Mouse (Mus musculus) heart, postnatal 0 days (tissue): ENCODE measurements at regions not wholly inside any gene's neighbourhood (a gene's known extent, or its start where the extent isn't known, plus 50 kb on each side); places are given as distances from the start of the nearest gene placed in this dataset.

Source experiments
- ATAC-seq: fragments of 200-750 bp; cut with Nextera tagmentation; 2 replicates; pipeline ENCODE4 v1.8.0; 2017; ENCODE audit warnings: low read depth, moderate number of reproducible peaks, moderate library complexity; ENCODE audit not compliant: insufficient read depth
- DNase-seq: peaks from one replicate; pipeline ENCODE4 v3.0.0-alpha.2; 2016; ENCODE audit warnings: low spot score
- H3K27ac ChIP-seq: fragments of 300-500 bp; sonication (generic); 2 replicates; pipeline ENCODE4 v1.5.1; 2014; ENCODE audit warnings: low read depth, mild to moderate bottlenecking
- H3K27me3 ChIP-seq: fragments of 300-500 bp; sonication (generic); 2 replicates; pipeline ENCODE4 v1.6.1; 2014; ENCODE audit warnings: low read length, mixed read lengths; ENCODE audit not compliant: control insufficient read depth, insufficient read depth
- H3K36me3 ChIP-seq: fragments of 300-500 bp; sonication (generic); replicated peaks from 2 replicates; pipeline ENCODE4 v1.6.1; 2014; ENCODE audit warnings: low read length, mixed read lengths; ENCODE audit not compliant: control insufficient read depth, insufficient read depth
- H3K4me1 ChIP-seq: fragments of 300-500 bp; sonication (generic); 2 replicates; pipeline ENCODE4 v1.6.1; 2014; ENCODE audit warnings: antibody characterized with exemption; ENCODE audit not compliant: control insufficient read depth, insufficient read depth
- H3K4me2 ChIP-seq: fragments of 300-500 bp; sonication (generic); 2 replicates; pipeline ENCODE4 v1.6.1; 2014; ENCODE audit warnings: low read depth, mild to moderate bottlenecking, low read length, moderate library complexity
- H3K4me3 ChIP-seq: fragments of 300-500 bp; sonication (generic); 2 replicates; pipeline ENCODE4 v1.5.1; 2014; ENCODE audit warnings: low read depth, low read length
- H3K9ac ChIP-seq: fragments of 300-500 bp; sonication (generic); replicated peaks from 2 replicates; pipeline ENCODE4 v1.6.1; 2014; ENCODE audit warnings: low read depth, low read length, mixed read lengths
- H3K9me3 ChIP-seq: fragments of 300-500 bp; sonication (generic); replicated peaks from 2 replicates; pipeline ENCODE4 v1.6.1; 2016; ENCODE audit warnings: low read length; ENCODE audit not compliant: control insufficient read depth
- CTCF ChIP-seq: IDR thresholded peaks from 2 replicates; pipeline ENCODE4 v1.5.1; 2016; ENCODE audit warnings: antibody characterized with exemption, control low read depth, low read depth
- EP300 ChIP-seq: IDR thresholded peaks from 2 replicates; pipeline ENCODE4 v1.6.1; 2016; ENCODE audit warnings: antibody characterized with exemption, low read depth
- WGBS: fragments of 180-500 bp; shearing (Covaris S2); extraction: QIAGEN DNeasy Blood & Tissue Kit; methylation state at CpG from one replicate; pipeline ENCODE4 v1.1.7; 2014; 5-methylcytosine and 5-hydroxymethylcytosine counted together

GRCm38 (mm10) chr8:118104464-118105050 lies 179.0 kb upstream of the Cdh13 start:
- Histone ChIP-seq H3K4me3 (no peak overlapping the region), H3K27ac (no peak overlapping the region), H3K4me2 (no peak overlapping the region), H3K27me3 (no peaks in the 10 kb centered on the region), H3K9ac (no peak overlapping the region), H3K36me3 (no peaks in the 10 kb centered on the region), H3K9me3 (no peaks in the 10 kb centered on the region), H3K4me1 (no peaks in the 10 kb centered on the region)
- ATAC-seq (peak; percentile 33; the same call in 1 of the 2 replicates), DNase-seq (peak; percentile 32)
- TF ChIP-seq EP300 (no peak), CTCF (no peak)
- 62% methylated on average over 14 of the region's 14 CpGs for WGBS

- no peak overlapping the region for H3K27ac ChIP-seq
- no peak for ATAC-seq
- TF ChIP-seq CTCF = no peak
- TF ChIP-seq EP300 = no peak
- H3K4me2 ChIP-seq = no peak overlapping the region
- WGBS = 78% methylated on average over 8 of the region's 8 CpGs
- H3K9ac ChIP-seq = no peak overlapping the region
- H3K9me3 ChIP-seq = no peaks in the 10 kb centered on the region
- no peaks in the 10 kb centered on the region for H3K36me3 ChIP-seq
- no peak overlapping the region for H3K4me3 ChIP-seq
- no peaks in the 10 kb centered on the region for H3K4me1 ChIP-seq
- H3K27me3 ChIP-seq = no peaks in the 10 kb centered on the region
- DNase-seq = no peak
These were observed 182.2 kb upstream of the Cdh13 start for GRCm38 (mm10) chr8:118101346-118101745.

- H3K9me3 ChIP-seq = no peaks in the 10 kb centered on the region
- no peak overlapping the region for H3K27ac ChIP-seq
- H3K4me2 ChIP-seq = no peak overlapping the region
- H3K9ac ChIP-seq = no peak overlapping the region
- DNase-seq = no peak
- 51% methylated on average over 5 of the region's 5 CpGs for WGBS
- H3K36me3 ChIP-seq = no peaks in the 10 kb centered on the region
- H3K4me3 ChIP-seq = no peak overlapping the region
- TF ChIP-seq EP300 = no peak
- TF ChIP-seq CTCF = no peak
- no peak for ATAC-seq
- H3K4me1 ChIP-seq = no peaks in the 10 kb centered on the region
- H3K27me3 ChIP-seq = no peaks in the 10 kb centered on the region
These were observed 220.8 kb upstream of the Cdh13 start for GRCm38 (mm10) chr8:118062736-118063135.

GRCm38 (mm10) chr8:118056781-118057180 lies 226.8 kb upstream of the Cdh13 start:
- no peak overlapping the region for H3K9ac ChIP-seq
- H3K27me3 ChIP-seq = no peaks in the 10 kb centered on the region
- ATAC-seq (no peak), DNase-seq (no peak)
- no peaks in the 10 kb centered on the region for H3K36me3 ChIP-seq
- H3K4me3 ChIP-seq = no peak overlapping the region
- TF ChIP-seq EP300 = no peak
- TF ChIP-seq CTCF = no peak
- H3K4me1 ChIP-seq = no peaks in the 10 kb centered on the region
- WGBS = 82% methylated on average over 6 of the region's 6 CpGs
- no peak overlapping the region for H3K4me2 ChIP-seq
- no peaks in the 10 kb centered on the region for H3K9me3 ChIP-seq
- no peak overlapping the region for H3K27ac ChIP-seq

GRCm38 (mm10) chr8:118055536-118055935 lies 228.0 kb upstream of the Cdh13 start:
- no peak overlapping the region for H3K27ac ChIP-seq
- no peak overlapping the region for H3K4me3 ChIP-seq
- DNase-seq (no peak), ATAC-seq (no peak)
- 52% methylated on average over 5 of the region's 5 CpGs for WGBS
- no peaks in the 10 kb centered on the region for H3K36me3 ChIP-seq
- H3K9me3 ChIP-seq = peaks cover 1% of the 10 kb centered on the region; the same call in 1 of the 2 replicates
- no peak overlapping the region for H3K4me2 ChIP-seq
- TF ChIP-seq CTCF (no peak), EP300 (no peak)
- H3K9ac ChIP-seq = no peak overlapping the region
- no peaks in the 10 kb centered on the region for H3K27me3 ChIP-seq
- no peaks in the 10 kb centered on the region for H3K4me1 ChIP-seq

- H3K27ac ChIP-seq = no peak overlapping the region
- no peak overlapping the region for H3K9ac ChIP-seq
- TF ChIP-seq CTCF (no peak), EP300 (no peak)
- no peak overlapping the region for H3K4me2 ChIP-seq
- H3K36me3 ChIP-seq = no peaks in the 10 kb centered on the region
- peaks cover 6% of the 10 kb centered on the region; the same call in 1 of the 2 replicates for H3K9me3 ChIP-seq
- no peaks in the 10 kb centered on the region for H3K4me1 ChIP-seq
- ATAC-seq (no peak), DNase-seq (no peak)
- H3K27me3 ChIP-seq = no peaks in the 10 kb centered on the region
- WGBS = 90% methylated on average over 3 of the region's 3 CpGs
- H3K4me3 ChIP-seq = no peak overlapping the region
These were observed 233.1 kb upstream of the Cdh13 start for GRCm38 (mm10) chr8:118050386-118050785.
